19 mouse cellular contexts compared by ENCODE assay signal in the genomic region with DNA sequence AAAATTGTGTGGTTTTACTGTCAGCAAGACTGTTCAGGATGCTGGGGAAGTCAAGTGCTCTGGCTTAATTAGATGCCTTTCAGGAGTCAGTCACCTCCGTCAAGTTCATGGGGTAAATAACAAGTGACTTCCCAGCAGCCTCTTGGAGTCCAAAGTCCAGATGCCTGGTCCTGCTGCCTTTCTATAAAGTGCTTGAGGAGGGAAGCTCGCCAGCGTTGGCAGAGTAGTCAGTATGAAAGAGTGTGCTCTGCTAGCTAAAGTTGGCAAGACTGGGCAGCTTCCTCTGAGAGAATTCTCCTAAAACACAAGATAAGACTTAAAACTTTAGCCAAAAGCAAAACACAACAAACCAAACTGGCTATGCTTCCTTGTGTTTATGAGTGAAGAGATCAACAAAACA. TPM values are rescaled to one million over a fixed set of nuclear protein-coding genes. Genes with fewer than 3 reads are reported as not detected.
DNase-seq lines count a peak whose midpoint lies in the region; ATAC-seq and TF ChIP-seq lines count a peak whose summit lies in the region.
"Had no signal": no experiment of that assay in that cellular context is flagged by ENCODE, and none has a peak within 500 bp of the region (broad histone marks: within the 10 kb centered on the region; RNA-seq: fewer than 3 reads in every experiment).

No protein-coding gene starts in this region.

- no peak overlapping the region for H3K4me3 ChIP-seq in kidney, embryonic 15.5 days (replicated peaks)
- no peak overlapping the region for H3K4me3 ChIP-seq in kidney, postnatal 0 days (replicated peaks; ENCODE audit: low read depth, low read length)
- H3K4me3 ChIP-seq: embryonic facial prominence, embryonic 13.5 days; liver, embryonic 12.5 days had no signal

- no peaks in the 10 kb centered on the region for H3K36me3 ChIP-seq in kidney, embryonic 15.5 days
- no peaks in the 10 kb centered on the region for H3K36me3 ChIP-seq in kidney, postnatal 0 days (ENCODE audit: insufficient read depth, low read length)
- H3K36me3 ChIP-seq: embryonic facial prominence, embryonic 13.5 days; liver, embryonic 12.5 days had no signal

- no peak for ATAC-seq in kidney, embryonic 15.5 days (replicated peaks; ENCODE audit: low FRiP score)
- 0 out of 2 replicates have a peak, but pooled peaks have one; percentile 40 for ATAC-seq in kidney, postnatal 0 days (replicated peaks; ENCODE audit: low FRiP score, low read depth)
- ATAC-seq in inflammation-experienced regulatory T-cells, adult 6 months = no peak
- ATAC-seq: hindbrain, embryonic 16.5 days; liver, embryonic 12.5 days; midbrain, embryonic 16.5 days had no signal

- no peak overlapping the region for H3K4me2 ChIP-seq in kidney, embryonic 15.5 days
- no peak overlapping the region for H3K4me2 ChIP-seq in kidney, postnatal 0 days (ENCODE audit: low read length)
- H3K4me2 ChIP-seq: embryonic facial prominence, embryonic 13.5 days; liver, embryonic 12.5 days had no signal

- H3K4me1 ChIP-seq in kidney, embryonic 15.5 days = no peaks in the 10 kb centered on the region
- H3K4me1 ChIP-seq in kidney, postnatal 0 days (replicated peaks; ENCODE audit: insufficient read depth, low read length) = no peaks in the 10 kb centered on the region
- H3K4me1 ChIP-seq: embryonic facial prominence, embryonic 13.5 days; liver, embryonic 12.5 days had no signal

- TF ChIP-seq CTCF in kidney, postnatal 0 days (IDR thresholded peaks at IDR 0.05; ENCODE audit: low read depth) = no peak

- 80% methylated on average over 3 of the region's 3 CpGs for WGBS in kidney, embryonic 15.5 days
- 68% methylated on average over 3 of the region's 3 CpGs for WGBS in kidney, postnatal 0 days

- no peaks in the 10 kb centered on the region for H3K27me3 ChIP-seq in kidney, embryonic 15.5 days
- H3K27me3 ChIP-seq in kidney, postnatal 0 days (ENCODE audit: insufficient read depth, low read length) = no peaks in the 10 kb centered on the region
- H3K27me3 ChIP-seq: embryonic facial prominence, embryonic 13.5 days; liver, embryonic 12.5 days had no signal

- H3K9me3 ChIP-seq in kidney, embryonic 15.5 days (replicated peaks) = no peaks in the 10 kb centered on the region
- no peaks in the 10 kb centered on the region for H3K9me3 ChIP-seq in kidney, postnatal 0 days (replicated peaks; ENCODE audit: low read length)
- H3K9me3 ChIP-seq: embryonic facial prominence, embryonic 13.5 days; liver, embryonic 12.5 days had no signal

- no peak overlapping the region for H3K27ac ChIP-seq in kidney, embryonic 15.5 days
- H3K27ac ChIP-seq in kidney, postnatal 0 days = no peak overlapping the region
- H3K27ac ChIP-seq: embryonic facial prominence, embryonic 13.5 days; liver, embryonic 12.5 days had no signal

- DNase-seq in kidney, adult 18-20 months = peak; percentile 57
- DNase-seq in right cerebral cortex, postnatal 4 days = peak; percentile 18
- no peak for DNase-seq in right cerebral cortex, postnatal 25 days
- DNase-seq in kidney, postnatal 0 days (ENCODE audit: low spot score) = no peak
- DNase-seq in telencephalon, adult 2 months (ENCODE audit: low read depth, low spot score) = peak; percentile 39
- no peak for DNase-seq in thymus, postnatal 4 days
- DNase-seq: adrenal gland, adult 8-10 months; cerebellum, adult 11 months; cerebellum, postnatal 14 days; heart, postnatal 36 days; lung, adult 2 months; retina, postnatal 1 day; thymus, postnatal 36 days had no signal

- H3K9ac ChIP-seq in kidney, embryonic 15.5 days = no peak overlapping the region
- H3K9ac ChIP-seq in kidney, postnatal 0 days (ENCODE audit: low read depth, low read length) = no peak overlapping the region
- H3K9ac ChIP-seq: embryonic facial prominence, embryonic 13.5 days; liver, embryonic 12.5 days had no signal

RNA-seq across cellular contexts. Expression of a gene that starts 18.5 kb away (rescaled TPM):
- polyA plus RNA-seq in kidney, embryonic 15.5 days (2015; fragmentation: Nextera tagmentation; extraction: Ambion mirVana) = 0.25 and 0.32 TPM in 2 replicates
- polyA plus RNA-seq in kidney, postnatal 0 days (2015; fragmentation: Nextera tagmentation; extraction: Ambion mirVana) = 0.46 and 0.55 TPM in 2 replicates
- polyA plus RNA-seq in inflammation-experienced regulatory T-cells, adult 6 months (2017; shearing (Covaris generic)) = not detected
- polyA plus RNA-seq: hindbrain, embryonic 16.5 days; liver, embryonic 12.5 days; midbrain, embryonic 16.5 days had no signal

Comparison
In these comparisons a context has a peak if more than half of its experiments do, and no peak if none do; other contexts are left out.
1. DNase-seq: peak in kidney, adult 18-20 months (single experiment), right cerebral cortex, postnatal 4 days (single experiment) and telencephalon, adult 2 months (single experiment); none in right cerebral cortex, postnatal 25 days (single experiment), kidney, postnatal 0 days (single experiment) and thymus, postnatal 4 days (single experiment).